Mouse (Mus musculus): Measurements from ENCODE around the gene Pgls. TPM values are rescaled to one million over a fixed set of nuclear protein-coding genes. Genes with fewer than 3 reads are reported as not detected.

The Pgls gene
- polyA plus RNA-seq, 1 experiment from 2014 or later, result 212 TPM

DNA sequence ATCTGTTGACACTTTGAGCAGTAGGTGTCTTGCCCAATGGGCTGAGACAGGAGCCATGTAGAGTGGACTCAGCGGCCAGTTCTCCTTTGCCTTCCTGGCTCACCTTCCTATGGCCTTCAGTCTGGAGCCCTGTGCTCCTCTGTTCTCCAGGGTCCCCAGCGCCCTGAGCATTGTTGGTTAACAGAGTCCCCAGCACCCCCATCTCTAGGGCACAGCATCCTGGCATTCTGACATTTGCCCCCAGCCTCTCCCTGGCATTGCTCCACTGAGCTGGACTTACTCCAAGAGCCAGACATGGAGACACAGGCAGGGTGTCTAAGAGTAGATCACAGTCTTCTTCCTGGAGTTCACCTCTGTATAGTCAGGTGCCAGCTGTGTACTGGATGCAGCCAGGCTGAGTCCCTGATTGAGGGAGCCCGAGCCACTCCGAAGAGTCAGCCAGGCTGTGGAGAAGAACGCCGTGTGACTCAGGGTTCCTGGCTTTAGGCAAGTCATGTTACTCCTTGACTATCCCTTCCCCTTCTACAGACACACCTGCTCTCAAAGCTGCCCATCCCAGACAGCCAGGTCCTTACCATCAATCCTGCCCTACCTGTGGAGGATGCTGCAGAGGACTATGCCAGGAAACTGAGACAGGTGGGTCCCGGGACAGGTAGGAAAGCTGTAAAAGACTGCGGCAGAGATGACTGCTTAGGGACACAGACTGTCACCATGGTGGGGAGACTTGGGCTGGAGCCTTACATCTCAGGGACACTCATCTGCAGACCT is 1.8 kb downstream of the Pgls start:
- H3K36me3 ChIP-seq, result peaks cover 21% of the 10 kb centered on the region
- peak overlapping the region; percentile 99; the same call in 1 of the 2 replicates for H3K4me2 ChIP-seq (replicated peaks)
- WGBS, result 93% methylated on average over 8 of the region's 8 CpGs

DNA sequence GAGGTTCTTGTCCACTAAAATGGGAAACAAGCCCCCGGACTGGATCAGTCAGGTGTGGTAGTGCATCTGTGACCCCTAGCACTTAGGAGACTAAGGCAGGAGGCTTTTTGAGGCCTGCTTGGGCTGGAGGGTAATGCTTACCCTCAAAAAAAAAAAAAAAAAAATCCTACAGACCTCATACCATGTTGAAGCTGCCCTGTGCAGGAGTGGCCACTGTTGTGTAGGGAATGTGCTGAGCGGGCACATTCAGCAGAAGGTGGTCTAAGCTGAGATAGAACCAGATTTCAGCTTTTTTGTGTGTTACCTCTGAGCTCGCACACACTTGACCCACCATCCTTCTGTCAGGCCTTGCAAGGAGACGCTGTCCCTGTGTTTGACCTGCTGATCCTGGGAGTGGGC is 2.3 kb downstream of the Pgls start:
- H3K27ac ChIP-seq, result no peak overlapping the region
- H3K9me3 ChIP-seq, result no peaks in the 10 kb centered on the region
- WGBS, result 94% methylated on average over 4 of the region's 4 CpGs
- peaks cover 40% of the 10 kb centered on the region for H3K4me1 ChIP-seq
- ATAC-seq (ENCODE audit: low FRiP score, low read depth), result no peak
- H3K27me3 ChIP-seq, result no peaks in the 10 kb centered on the region
- no peak overlapping the region for H3K4me3 ChIP-seq
- no peak overlapping the region for H3K9ac ChIP-seq
- H3K36me3 ChIP-seq, result peaks cover 24% of the 10 kb centered on the region
- no peak overlapping the region for H3K4me2 ChIP-seq (replicated peaks)

More for the DNA sequence above, 1.8 kb downstream of the Pgls start:
- Histone ChIP-seq H3K27me3 (no peaks in the 10 kb centered on the region), H3K4me1 (peaks cover 40% of the 10 kb centered on the region), H3K27ac (no peak overlapping the region), H3K4me3 (0 out of 2 replicates have a peak overlapping the region, but pooled peaks have one; percentile 1), H3K9ac (0 out of 2 replicates have a peak overlapping the region, but pooled peaks have one; percentile 35), H3K9me3 (no peaks in the 10 kb centered on the region)
- ATAC-seq (ENCODE audit: low FRiP score, low read depth), result no peak

- ATAC-seq (ENCODE audit: low FRiP score, low read depth), result peak; percentile 12; the same call in 1 of the 2 replicates
- H3K4me1 ChIP-seq, result peaks cover 37% of the 10 kb centered on the region
- no peak overlapping the region for H3K27ac ChIP-seq
- H3K4me2 ChIP-seq (replicated peaks), result peak overlapping the region; percentile 35; the same call in 1 of the 2 replicates
- H3K9me3 ChIP-seq, result no peaks in the 10 kb centered on the region
- peaks cover 27% of the 10 kb centered on the region for H3K36me3 ChIP-seq
- 6% methylated on average over 27 of the region's 27 CpGs for WGBS
- H3K4me3 ChIP-seq, result peak overlapping the region; percentile 5; the same call in 1 of the 2 replicates
- peak overlapping the region; percentile 35; the same call in 1 of the 2 replicates for H3K9ac ChIP-seq
- peaks cover 13% of the 10 kb centered on the region for H3K27me3 ChIP-seq
These were observed 3.9 kb downstream of the Pgls start for GRCm38 (mm10) chr8:71595862-71596261.

GRCm38 (mm10) chr8:71596384-71596783 is 4.4 kb downstream of the Pgls start:
- peak overlapping the region; percentile 35; the same call in 1 of the 2 replicates for H3K9ac ChIP-seq
- 61% methylated on average over 6 of the region's 6 CpGs for WGBS
- H3K36me3 ChIP-seq, result peaks cover 27% of the 10 kb centered on the region
- H3K4me2 ChIP-seq (replicated peaks), result peak overlapping the region; percentile 35; the same call in 1 of the 2 replicates
- peaks cover 32% of the 10 kb centered on the region for H3K4me1 ChIP-seq
- H3K27ac ChIP-seq, result no peak overlapping the region
- no peak overlapping the region for H3K4me3 ChIP-seq
- no peaks in the 10 kb centered on the region for H3K9me3 ChIP-seq
- ATAC-seq (ENCODE audit: low FRiP score, low read depth), result no peak
- H3K27me3 ChIP-seq, result peaks cover 18% of the 10 kb centered on the region

- WGBS, result 71% methylated on average over 4 of the region's 4 CpGs
- H3K4me2 ChIP-seq (replicated peaks), result no peak overlapping the region
- no peak overlapping the region for H3K27ac ChIP-seq
- peaks cover 22% of the 10 kb centered on the region for H3K27me3 ChIP-seq
- H3K4me1 ChIP-seq, result peaks cover 31% of the 10 kb centered on the region
- peaks cover 27% of the 10 kb centered on the region for H3K36me3 ChIP-seq
- no peaks in the 10 kb centered on the region for H3K9me3 ChIP-seq
- no peak overlapping the region for H3K9ac ChIP-seq
- ATAC-seq (ENCODE audit: low FRiP score, low read depth), result no peak
- no peak overlapping the region for H3K4me3 ChIP-seq
These were observed 4.8 kb downstream of the Pgls start for GRCm38 (mm10) chr8:71596798-71597197.

- WGBS, result 81% methylated on average over 3 of the region's 3 CpGs
- H3K9ac ChIP-seq, result no peak within 1 kb of the TSS
- H3K27ac ChIP-seq, result no peak within 1 kb of the TSS
- peaks cover 29% of the 10 kb centered on the region for H3K27me3 ChIP-seq
- no peak within 1 kb of the TSS for H3K4me2 ChIP-seq (replicated peaks)
- peaks cover 37% of the 10 kb centered on the region for H3K4me1 ChIP-seq
- H3K4me3 ChIP-seq, result no peak within 1 kb of the TSS
- no peaks in the 10 kb centered on the region for H3K9me3 ChIP-seq
- peaks cover 27% of the 10 kb centered on the region for H3K36me3 ChIP-seq
- no peak for ATAC-seq (ENCODE audit: low FRiP score, low read depth)
These were observed 5.5 kb downstream of the Pgls start, which contains the start of gene Fam129c for GRCm38 (mm10) chr8:71597451-71597850. Gene Fam129c (plus strand): TSS chr8:71597648.

DNA sequence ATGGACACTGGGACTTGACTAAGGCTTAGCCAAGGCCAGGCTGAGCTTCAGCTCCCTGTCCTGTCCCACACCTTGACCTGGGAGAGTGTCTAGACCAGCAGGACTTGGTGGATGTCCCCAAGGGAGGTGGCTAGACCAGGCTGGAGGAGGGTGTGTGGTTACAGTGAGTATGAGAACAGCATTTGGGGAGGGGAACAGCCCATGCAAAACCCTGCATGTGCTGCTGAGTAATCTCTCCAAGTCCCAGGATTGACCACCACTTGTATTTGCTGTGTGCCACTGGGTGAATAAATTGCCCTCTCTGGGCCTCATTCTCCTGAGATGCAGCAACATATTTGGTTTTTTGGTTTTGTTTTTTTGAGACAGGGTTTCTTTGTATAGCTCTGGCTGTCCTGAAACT is 6.4 kb downstream of the Pgls start:
- no peak for ATAC-seq (ENCODE audit: low FRiP score, low read depth)
- Histone ChIP-seq H3K27ac (no peak overlapping the region), H3K27me3 (peaks cover 38% of the 10 kb centered on the region), H3K36me3 (peaks cover 25% of the 10 kb centered on the region), H3K9ac (no peak overlapping the region), H3K9me3 (no peaks in the 10 kb centered on the region), H3K4me1 (peaks cover 37% of the 10 kb centered on the region), H3K4me2 (replicated peaks) (no peak overlapping the region), H3K4me3 (no peak overlapping the region)

GRCm38 (mm10) chr8:71598841-71599240 is 6.9 kb downstream of the Pgls start:
- H3K27ac ChIP-seq, result no peak overlapping the region
- peaks cover 37% of the 10 kb centered on the region for H3K4me1 ChIP-seq
- no peak overlapping the region for H3K9ac ChIP-seq
- ATAC-seq (ENCODE audit: low FRiP score, low read depth), result no peak
- H3K4me3 ChIP-seq, result no peak overlapping the region
- whole genome bisulfite sequencing, result 92% methylated on average over 5 of the region's 5 CpGs
- peaks cover 43% of the 10 kb centered on the region for H3K27me3 ChIP-seq
- H3K4me2 ChIP-seq (replicated peaks), result no peak overlapping the region
- H3K36me3 ChIP-seq, result peaks cover 21% of the 10 kb centered on the region
- no peaks in the 10 kb centered on the region for H3K9me3 ChIP-seq

DNA sequence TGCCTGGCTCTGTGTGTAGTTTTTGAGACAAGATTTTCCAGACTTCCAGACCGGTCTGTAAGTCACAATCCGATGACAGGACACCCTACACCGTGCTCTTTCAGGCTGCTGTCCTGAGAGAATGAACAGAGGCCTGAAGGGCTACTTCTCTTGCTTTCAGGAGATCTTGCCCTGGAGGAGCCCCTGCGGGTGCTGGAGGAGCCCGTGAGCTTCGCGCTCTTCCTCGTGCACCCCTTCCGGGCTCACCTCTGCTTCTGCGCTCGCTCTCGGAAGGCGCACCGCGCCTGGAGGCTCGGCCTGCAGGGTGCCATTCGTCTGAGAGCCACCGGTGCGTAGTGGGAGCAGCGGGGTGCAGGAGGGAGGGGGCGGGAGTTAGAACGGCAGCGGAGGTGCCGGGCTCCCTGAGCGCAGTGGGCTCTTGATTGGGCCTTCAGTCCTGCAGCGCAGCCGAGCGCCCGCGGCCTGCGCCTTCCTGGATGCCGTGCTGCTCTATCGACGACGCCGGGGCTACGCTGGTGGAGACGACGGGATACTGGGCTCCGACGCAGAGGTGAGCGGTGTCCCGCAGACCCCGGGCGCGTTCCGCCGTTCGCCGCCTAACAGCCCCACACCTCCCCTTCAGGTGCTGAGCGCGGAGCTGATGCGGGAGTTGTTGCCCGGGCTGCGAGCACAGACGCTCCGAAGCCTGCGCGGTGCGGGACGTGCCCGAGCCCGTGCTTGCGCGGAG is 10.1 kb downstream of the Pgls start:
- 4% methylated on average over 65 of the region's 65 CpGs for WGBS
- 0 out of 2 replicates have a peak, but pooled peaks cover 6% of the 10 kb centered on the region for H3K36me3 ChIP-seq
- H3K9ac ChIP-seq, result peak overlapping the region; percentile 65
- H3K27me3 ChIP-seq, result peaks cover 47% of the 10 kb centered on the region
- peak overlapping the region; percentile 48 for H3K4me3 ChIP-seq
- H3K27ac ChIP-seq, result no peak overlapping the region
- H3K9me3 ChIP-seq, result no peaks in the 10 kb centered on the region
- H3K4me1 ChIP-seq, result peaks cover 27% of the 10 kb centered on the region
- peak overlapping the region; percentile 86 for H3K4me2 ChIP-seq (replicated peaks)
- ATAC-seq (ENCODE audit: low FRiP score, low read depth), result peak; percentile 20

- Histone ChIP-seq H3K36me3 (0 out of 2 replicates have a peak, but pooled peaks cover 6% of the 10 kb centered on the region), H3K9me3 (no peaks in the 10 kb centered on the region), H3K4me3 (peak overlapping the region; percentile 48), H3K4me1 (peaks cover 27% of the 10 kb centered on the region), H3K27me3 (peaks cover 47% of the 10 kb centered on the region), H3K4me2 (replicated peaks) (peak overlapping the region; percentile 86), H3K27ac (no peak overlapping the region), H3K9ac (peak overlapping the region; percentile 65)
- WGBS, result under 1% methylated on average over 32 of the region's 32 CpGs
- ATAC-seq (ENCODE audit: low FRiP score, low read depth), result peak; percentile 84
These were observed 10.8 kb downstream of the Pgls start for GRCm38 (mm10) chr8:71602666-71603334.

- 48% methylated on average over 7 of the region's 7 CpGs for WGBS
- Histone ChIP-seq H3K27ac (no peak overlapping the region), H3K4me1 (peaks cover 27% of the 10 kb centered on the region), H3K4me2 (replicated peaks) (no peak overlapping the region), H3K9me3 (no peaks in the 10 kb centered on the region), H3K9ac (peak overlapping the region; percentile 48; the same call in 1 of the 2 replicates), H3K36me3 (0 out of 2 replicates have a peak, but pooled peaks cover 4% of the 10 kb centered on the region), H3K27me3 (peaks cover 47% of the 10 kb centered on the region), H3K4me3 (no peak overlapping the region)
- no peak for ATAC-seq (ENCODE audit: low FRiP score, low read depth)
These were observed 12.0 kb downstream of the Pgls start for GRCm38 (mm10) chr8:71604021-71604420.
